Mouse (Mus musculus) megakaryocyte, embryonic 14.5 days (primary cell): ENCODE measurements around the gene Paics. TPM values are rescaled to one million over a fixed set of nuclear protein-coding genes. Genes with fewer than 3 reads are reported as not detected.
"Not testable (repeated sequence)": the region's sequence is repeated elsewhere in the genome, so short reads cannot be mapped to it uniquely, and the experiment has no call there.

ENCODE experiments used
- H3K27me3 ChIP-seq: replicated peaks from 2 replicates; pipeline ENCODE3; 2012; ENCODE audit warnings: inconsistent platforms
- H3K36me3 ChIP-seq: replicated peaks from 2 replicates; pipeline ENCODE3; 2012; ENCODE audit warnings: low read length, inconsistent platforms, mixed read lengths
- H3K4me1 ChIP-seq: 2 replicates; pipeline ENCODE4 v1.6.1; 2012; ENCODE audit warnings: inconsistent platforms
- H3K4me3 ChIP-seq: replicated peaks from 2 replicates; pipeline ENCODE3; 2012; ENCODE audit warnings: moderate library complexity, mild to moderate bottlenecking, inconsistent platforms
- H3K9me3 ChIP-seq: 2 replicates; pipeline ENCODE4 v1.6.1; 2012; ENCODE audit warnings: inconsistent platforms
- FLI1 ChIP-seq: IDR thresholded peaks from 2 replicates; pipeline ENCODE4 v1.6.1; 2012; ENCODE audit warnings: low read length, inconsistent platforms, mixed read lengths
- GATA1 ChIP-seq: IDR thresholded peaks from 3 replicates; pipeline ENCODE4 v1.6.1; 2012; ENCODE audit warnings: mixed read lengths, low read length, inconsistent platforms, borderline replicate concordance
- polyA plus RNA-seq: library from polyadenylated mRNA; stranded (reverse); fragments of >175 nt; gene quantifications from 2 replicates; pipeline ENCODE4 v1.2.3, GENCODE M21; 2012; ENCODE audit warnings: low replicate concordance; ENCODE audit not compliant: insufficient read depth

The Paics gene
- 2.7 and 25.3 TPM in 2 replicates for polyA plus RNA-seq

GRCm38 (mm10) chr5:76951106-76952027 is at the start of gene Paics, which contains the start of gene Ppat:
TSS of gene Paics (plus strand) at chr5:76951307.
TSS of gene Ppat (minus strand) at chr5:76951578.
- TF ChIP-seq GATA1 (no peak), FLI1 (peak; percentile 79; the same call in 1 of the 2 replicates)
- peaks cover 67% of the 10 kb centered on the region for H3K4me1 ChIP-seq

DNA sequence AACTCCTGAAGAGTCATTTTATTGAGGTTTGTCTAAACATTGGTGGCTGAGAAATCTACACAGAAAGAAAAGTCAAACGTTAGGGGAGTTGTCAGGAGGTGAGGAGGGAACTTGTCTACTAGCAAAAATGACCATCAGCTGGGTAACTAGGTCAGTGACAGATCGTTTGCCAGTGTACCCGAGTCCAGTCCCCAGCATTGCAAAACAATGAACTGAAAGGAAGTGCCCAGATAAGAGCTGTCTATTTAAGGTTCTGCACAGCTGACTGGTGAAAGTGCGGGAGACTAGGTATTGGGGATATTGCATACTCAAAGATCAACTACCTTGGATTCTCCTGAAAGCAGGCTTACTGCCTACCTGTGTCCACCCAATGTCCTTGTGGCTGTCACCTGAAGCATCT is 49.0 kb upstream of the Paics start:
- Histone ChIP-seq H3K9me3 (no peaks in the 10 kb centered on the region), H3K27me3 (no peaks in the 10 kb centered on the region), H3K4me3 (peak overlapping the region; percentile 62), H3K4me1 (peaks cover 23% of the 10 kb centered on the region), H3K36me3 (peaks cover 51% of the 10 kb centered on the region)
- TF ChIP-seq GATA1 (no peak), FLI1 (no peak)

More at GRCm38 (mm10) chr5:76951106-76952027, at the start of gene Paics, which contains the start of gene Ppat:
- Histone ChIP-seq H3K4me3 (peak within 1 kb of the TSS; percentile 100), H3K36me3 (peaks cover 23% of the 10 kb centered on the region), H3K9me3 (no peaks in the 10 kb centered on the region), H3K27me3 (no peaks in the 10 kb centered on the region)

DNA sequence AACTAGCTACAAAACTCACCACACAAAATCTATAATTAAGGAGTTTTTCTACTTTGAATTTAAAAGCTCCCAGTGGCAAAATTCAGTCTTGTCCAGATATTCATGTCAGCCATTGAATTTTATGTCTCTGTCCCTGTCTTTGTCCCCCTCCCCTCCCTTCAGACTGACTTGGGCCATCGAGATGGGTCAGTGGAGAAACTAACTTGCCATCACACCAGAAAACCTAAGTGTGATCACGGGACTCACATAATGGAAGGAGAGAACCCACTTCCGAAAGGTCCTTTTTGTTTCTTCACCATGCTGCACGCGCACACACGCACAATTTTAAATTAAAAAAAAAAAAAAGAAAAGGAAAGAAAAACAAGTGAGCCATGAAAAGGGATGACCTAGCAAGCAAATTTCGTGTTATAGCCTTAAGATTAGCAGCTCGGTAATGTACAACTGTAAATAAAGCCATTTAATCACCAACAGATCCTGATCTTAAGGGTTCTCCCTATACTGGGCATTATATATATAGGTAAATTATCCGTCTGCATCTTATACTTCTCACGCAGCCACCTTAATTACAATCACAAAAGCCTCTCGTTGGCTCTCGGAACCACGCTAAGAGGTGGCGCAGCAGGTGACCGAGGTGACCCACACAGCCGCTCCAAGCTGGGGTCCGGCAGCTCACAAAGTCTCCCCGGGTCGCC is 46.2 kb upstream of the Paics start:
- Histone ChIP-seq H3K27me3 (no peaks in the 10 kb centered on the region), H3K4me1 (peaks cover 26% of the 10 kb centered on the region), H3K9me3 (no peaks in the 10 kb centered on the region), H3K4me3 (peak overlapping the region; percentile 94), H3K36me3 (peaks cover 27% of the 10 kb centered on the region)
- no peak for TF ChIP-seq FLI1
- TF ChIP-seq GATA1: no peak

DNA sequence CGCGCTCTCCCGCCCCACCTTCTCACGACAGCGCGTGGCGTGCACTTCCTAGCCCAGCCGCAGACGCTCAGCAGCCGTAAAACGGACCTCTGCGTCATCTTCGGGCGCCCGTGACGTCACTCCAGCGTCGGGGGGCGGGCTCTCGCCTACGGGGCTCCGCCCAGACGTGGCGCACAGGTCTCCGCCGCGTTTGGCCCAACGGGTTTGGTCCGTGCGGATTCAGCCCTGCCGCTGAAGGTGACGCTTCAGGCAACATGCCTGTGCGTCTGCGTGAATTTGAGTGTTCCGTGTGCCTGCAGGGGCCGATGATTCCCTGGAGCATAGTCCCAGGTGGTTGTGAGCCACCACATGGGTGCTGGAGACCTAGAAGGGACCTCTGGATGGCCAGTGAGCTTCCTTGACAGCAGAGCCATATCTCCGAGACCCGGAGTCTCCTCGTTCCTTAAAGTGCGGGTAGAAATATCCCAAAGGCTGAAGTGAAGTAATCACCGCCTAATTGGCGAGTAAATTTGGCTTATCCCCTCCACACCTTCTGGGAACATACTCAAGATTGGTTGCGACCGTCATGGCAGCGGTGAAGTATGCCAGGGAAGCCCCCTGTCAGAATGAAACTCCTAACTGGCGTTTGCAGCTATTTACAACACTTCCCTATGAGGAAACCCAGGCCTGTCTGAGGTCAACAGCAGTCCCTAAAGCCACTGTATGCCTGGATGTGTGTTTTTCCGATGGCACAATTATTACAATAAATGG is 45.5 kb upstream of the Paics start, which contains the start of gene Aasdh:
Gene Aasdh, minus strand, starts transcription at position 110 of the 750 bp plus-strand sequence.
- no peaks in the 10 kb centered on the region for H3K9me3 ChIP-seq

DNA sequence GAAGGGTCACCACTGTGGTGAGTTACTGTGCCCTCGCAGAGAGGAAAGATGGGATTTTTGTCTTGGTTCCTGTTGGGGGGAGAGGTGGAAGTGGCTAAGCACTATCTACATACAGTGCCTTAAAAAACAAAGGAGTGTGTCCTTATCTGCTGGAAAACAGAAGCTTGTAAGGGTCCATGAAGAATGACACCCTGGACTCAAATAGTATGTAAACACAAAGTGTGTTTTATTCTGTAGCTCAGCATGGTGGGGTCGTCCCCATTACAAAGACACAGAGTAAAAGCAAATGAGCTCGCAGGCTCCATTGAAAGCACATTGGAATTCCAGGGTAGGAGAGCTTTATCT is 45.0 kb upstream of the Paics start:
- TF ChIP-seq GATA1 (no peak), FLI1 (no peak)

More for the DNA sequence above, 45.5 kb upstream of the Paics start, which contains the start of gene Aasdh:
- peaks cover 29% of the 10 kb centered on the region for H3K4me1 ChIP-seq
- no peaks in the 10 kb centered on the region for H3K27me3 ChIP-seq
- TF ChIP-seq GATA1 (no peak), FLI1 (no peak)
- peak within 1 kb of the TSS; percentile 94 for H3K4me3 ChIP-seq
- H3K36me3 ChIP-seq: peaks cover 27% of the 10 kb centered on the region

DNA sequence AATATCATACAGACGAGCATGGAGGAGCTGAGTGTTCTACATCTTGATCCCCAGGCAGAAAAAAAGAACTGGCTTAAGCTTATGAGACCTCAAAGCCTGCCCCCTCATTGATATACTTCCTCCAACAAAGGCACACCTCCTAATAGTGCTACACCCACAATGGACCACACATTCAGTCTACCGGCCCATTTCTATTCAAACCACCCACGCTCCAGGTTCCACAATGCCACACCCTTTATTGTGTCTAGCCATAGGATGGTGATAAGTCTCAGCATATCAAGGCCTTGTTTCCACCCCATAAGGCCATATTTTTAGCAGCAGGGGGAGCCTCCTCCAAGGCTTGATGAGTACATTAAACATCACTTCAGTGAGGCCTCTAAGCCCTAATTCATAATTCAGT is 40.3 kb upstream of the Paics start:
- peaks cover 40% of the 10 kb centered on the region for H3K36me3 ChIP-seq
- H3K4me3 ChIP-seq: no peak overlapping the region
- H3K27me3 ChIP-seq: no peaks in the 10 kb centered on the region
- TF ChIP-seq FLI1 (no peak), GATA1 (no peak)
- H3K9me3 ChIP-seq: no peaks in the 10 kb centered on the region
- H3K4me1 ChIP-seq: peaks cover 23% of the 10 kb centered on the region

More for the DNA sequence above, 45.0 kb upstream of the Paics start:
- Histone ChIP-seq H3K4me1 (peaks cover 34% of the 10 kb centered on the region), H3K27me3 (no peaks in the 10 kb centered on the region), H3K9me3 (no peaks in the 10 kb centered on the region), H3K4me3 (peak overlapping the region; percentile 94), H3K36me3 (peaks cover 21% of the 10 kb centered on the region)

DNA sequence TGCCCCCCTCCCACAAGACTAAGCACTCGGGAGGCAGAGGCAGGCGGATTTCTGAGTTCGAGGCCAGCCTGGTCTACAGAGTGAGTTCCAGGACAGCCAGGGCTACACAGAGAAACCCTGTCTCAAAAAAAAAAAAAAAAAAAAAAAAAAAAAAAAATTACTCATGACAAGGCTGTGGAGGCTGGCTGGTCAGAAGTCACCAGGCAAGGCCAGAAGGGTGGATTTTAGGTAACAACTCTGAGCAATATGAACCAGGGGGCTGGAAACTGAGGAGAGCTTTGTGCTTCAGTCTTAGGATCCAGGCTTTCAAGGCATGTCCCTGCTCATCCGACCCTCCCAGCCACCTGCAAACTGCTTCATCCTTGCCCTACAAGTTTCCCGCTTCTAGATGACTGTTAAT is 38.6 kb upstream of the Paics start:
- H3K4me3 ChIP-seq, H3K9me3 ChIP-seq, H3K27me3 ChIP-seq: not testable (repeated sequence)
- peaks cover 13% of the 10 kb centered on the region for H3K4me1 ChIP-seq
- peaks cover 52% of the 10 kb centered on the region for H3K36me3 ChIP-seq

- no peaks in the 10 kb centered on the region for H3K27me3 ChIP-seq
- H3K4me3 ChIP-seq: no peak overlapping the region
- TF ChIP-seq FLI1: no peak
- no peak for TF ChIP-seq GATA1
- H3K36me3 ChIP-seq: peaks cover 95% of the 10 kb centered on the region
- no peaks in the 10 kb centered on the region for H3K9me3 ChIP-seq
- H3K4me1 ChIP-seq: peaks cover 11% of the 10 kb centered on the region; the same call in 1 of the 2 replicates
These were observed 28.3 kb upstream of the Paics start for GRCm38 (mm10) chr5:76922833-76923232.

DNA sequence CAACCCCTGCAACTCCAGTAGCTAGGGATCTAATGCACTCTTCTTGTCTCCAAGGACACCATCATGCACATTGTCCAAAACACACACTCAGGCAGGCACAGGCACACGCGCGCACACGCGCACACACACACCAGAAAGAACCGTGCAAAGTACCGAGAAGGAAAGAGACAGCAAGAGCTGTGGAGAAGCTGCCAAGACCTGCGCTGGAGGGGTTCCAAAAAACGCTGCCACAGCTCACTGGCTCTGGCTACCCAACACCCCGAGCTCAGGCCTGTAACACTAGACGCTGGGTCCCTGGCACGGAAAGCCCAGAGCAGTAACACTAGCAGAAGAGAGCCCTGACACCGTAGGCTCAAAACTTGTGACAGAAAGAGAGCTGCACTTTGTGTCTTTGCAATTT is 27.7 kb upstream of the Paics start:
- Histone ChIP-seq H3K4me3 (no peak overlapping the region), H3K4me1 (peaks cover 17% of the 10 kb centered on the region), H3K9me3 (no peaks in the 10 kb centered on the region), H3K36me3 (peaks cover 91% of the 10 kb centered on the region), H3K27me3 (no peaks in the 10 kb centered on the region)
- TF ChIP-seq GATA1 (no peak), FLI1 (no peak)
